Mouse (Mus musculus) ES-Bruce4 (cell line): Measurements from ENCODE around the gene Scn9a. TPM values are rescaled to one million over a fixed set of nuclear protein-coding genes. Genes with fewer than 3 reads are reported as not detected.

Experiments used
- H3K27ac ChIP-seq: 2 replicates; pipeline ENCODE4 v1.5.1; 2012; ENCODE audit warnings: low read length, inconsistent platforms; ENCODE audit not compliant: insufficient read depth
- H3K27me3 ChIP-seq: 2 replicates; pipeline ENCODE4 v1.6.1; 2012; ENCODE audit warnings: mild to moderate bottlenecking, low read length, inconsistent platforms; ENCODE audit not compliant: control insufficient read depth, poor library complexity, insufficient read depth, severe bottlenecking
- H3K36me3 ChIP-seq: 2 replicates; pipeline ENCODE4 v1.6.1; 2012; ENCODE audit warnings: inconsistent platforms, mild to moderate bottlenecking, low read length, moderate library complexity; ENCODE audit not compliant: control insufficient read depth, poor library complexity, insufficient read depth, severe bottlenecking
- H3K4me1 ChIP-seq: one replicate; pipeline ENCODE4 v1.8.1; 2011; ENCODE audit warnings: low read length; ENCODE audit not compliant: control insufficient read depth, insufficient read depth
- H3K4me3 ChIP-seq: 2 replicates; pipeline ENCODE4 v1.5.1; 2011; ENCODE audit warnings: low read depth, mild to moderate bottlenecking, low read length
- H3K9ac ChIP-seq: 2 replicates; pipeline ENCODE4 v1.6.1; 2012; ENCODE audit warnings: low read depth, mild to moderate bottlenecking, inconsistent platforms; ENCODE audit not compliant: poor library complexity, severe bottlenecking
- H3K9me3 ChIP-seq: replicated peaks from 2 replicates; pipeline ENCODE4 v1.6.1; 2012; ENCODE audit warnings: mild to moderate bottlenecking, low read length, inconsistent platforms; ENCODE audit not compliant: control insufficient read depth, poor library complexity, insufficient read depth, severe bottlenecking
- CTCF ChIP-seq: IDR thresholded peaks from one replicate; pipeline ENCODE4 v1.8.1; 2011; ENCODE audit warnings: low read depth, low read length
- EP300 ChIP-seq: IDR thresholded peaks from 2 replicates; pipeline ENCODE4 v1.6.1; 2011; ENCODE audit warnings: low read depth, low read length; ENCODE audit not compliant: insufficient read depth
- POLR2A ChIP-seq: IDR thresholded peaks from one replicate; pipeline ENCODE4 v1.8.1; 2011; ENCODE audit warnings: low read length; ENCODE audit not compliant: insufficient read depth
- polyA plus RNA-seq: library from polyadenylated mRNA; stranded (reverse); fragments of >200 nt; gene quantifications from 2 replicates; pipeline ENCODE4 v1.2.4, GENCODE M21; 2011; ENCODE audit warnings: low read depth; ENCODE audit not compliant: missing spikeins, insufficient read depth, insufficient read length

Gene Scn9a
- polyA plus RNA-seq, 1 experiment = 0.28 TPM

DNA sequence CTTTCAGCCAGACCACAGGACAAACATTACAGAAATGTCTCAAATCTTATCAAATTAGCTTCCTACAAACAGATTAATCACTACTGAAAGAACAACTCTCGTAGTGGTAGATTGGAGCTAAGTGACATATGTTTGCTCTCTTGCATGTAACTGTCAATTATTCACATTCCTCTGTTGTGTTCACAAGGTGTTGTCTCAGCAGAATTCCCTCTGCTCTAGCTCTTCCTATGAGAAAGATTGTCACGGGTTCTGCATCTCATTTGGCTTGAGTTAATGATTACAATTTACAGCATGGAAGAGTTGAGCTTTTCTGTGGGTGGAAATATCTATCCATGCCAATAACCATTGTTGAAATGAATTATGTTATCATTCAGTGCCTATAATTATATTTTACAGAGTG lies 156.4 kb downstream of the Scn9a start:
- no peaks in the 10 kb centered on the region for H3K9me3 ChIP-seq
- no peak overlapping the region for H3K27ac ChIP-seq
- H3K4me3 ChIP-seq = no peak overlapping the region
- H3K9ac ChIP-seq = no peak overlapping the region
- H3K4me1 ChIP-seq = no peaks in the 10 kb centered on the region
- TF ChIP-seq EP300 = no peak
- no peak for TF ChIP-seq CTCF
- no peak for TF ChIP-seq POLR2A
- no peaks in the 10 kb centered on the region for H3K36me3 ChIP-seq
- H3K27me3 ChIP-seq = no peaks in the 10 kb centered on the region

DNA sequence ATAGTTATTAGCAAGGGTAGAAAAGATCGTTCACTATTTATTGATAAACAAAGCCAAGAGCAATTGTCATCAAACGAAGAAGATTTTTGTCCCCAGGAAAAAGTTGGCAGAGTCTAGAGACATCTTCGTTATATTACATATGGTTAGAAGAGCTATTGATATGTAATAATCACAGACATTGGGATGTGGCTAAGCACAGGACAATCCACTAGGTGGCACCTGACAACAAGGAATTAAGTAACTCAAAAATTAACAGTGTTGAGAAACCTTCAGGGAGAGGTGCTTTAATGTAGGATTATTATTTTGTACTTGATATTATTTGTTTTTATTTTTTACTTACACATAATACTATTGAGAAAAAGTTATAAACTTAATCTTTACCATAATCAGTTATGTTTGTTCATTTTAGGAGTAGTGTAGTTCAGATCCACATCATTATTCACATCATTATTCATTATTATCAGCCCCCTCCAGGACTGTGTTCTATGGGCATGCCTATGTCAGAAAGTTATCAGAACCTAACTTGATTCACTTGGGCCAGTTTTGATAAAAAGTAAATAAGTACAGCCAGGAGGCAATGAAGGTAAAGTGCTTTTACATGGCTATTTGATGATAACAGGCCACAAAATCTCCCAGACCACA lies 161.5 kb downstream of the Scn9a start:
- H3K27me3 ChIP-seq = no peaks in the 10 kb centered on the region
- no peak overlapping the region for H3K9ac ChIP-seq
- TF ChIP-seq CTCF (no peak), EP300 (no peak), POLR2A (no peak)
- H3K4me3 ChIP-seq = no peak overlapping the region
- H3K9me3 ChIP-seq = no peaks in the 10 kb centered on the region
- no peaks in the 10 kb centered on the region for H3K4me1 ChIP-seq
- H3K27ac ChIP-seq = no peak overlapping the region
- H3K36me3 ChIP-seq = no peaks in the 10 kb centered on the region

DNA sequence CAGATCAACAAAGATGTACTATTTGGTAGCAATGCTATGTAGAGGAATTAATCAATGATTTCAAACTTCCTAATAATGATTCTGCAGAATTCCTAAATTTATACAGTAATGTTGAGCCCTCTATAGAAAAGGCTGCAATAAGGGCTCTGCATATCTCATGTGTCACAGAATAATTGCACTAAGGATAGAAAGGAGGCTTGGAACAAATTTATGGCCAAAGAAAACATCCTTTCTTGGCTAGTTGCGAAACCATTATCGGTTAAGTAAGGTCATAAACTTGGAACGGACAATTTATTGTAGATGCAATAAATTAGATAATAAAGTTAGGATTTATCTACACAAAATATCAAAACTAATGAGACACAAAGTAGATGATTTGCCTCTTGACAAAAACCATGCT lies 169.3 kb downstream of the Scn9a start:
- TF ChIP-seq CTCF (no peak), EP300 (no peak), POLR2A (no peak)
- Histone ChIP-seq H3K9me3 (no peaks in the 10 kb centered on the region), H3K9ac (no peak overlapping the region), H3K4me1 (no peaks in the 10 kb centered on the region), H3K4me3 (no peak overlapping the region), H3K27me3 (no peaks in the 10 kb centered on the region), H3K27ac (no peak overlapping the region), H3K36me3 (no peaks in the 10 kb centered on the region)

- Histone ChIP-seq H3K36me3 (no peaks in the 10 kb centered on the region), H3K4me3 (no peak overlapping the region), H3K27me3 (no peaks in the 10 kb centered on the region), H3K4me1 (no peaks in the 10 kb centered on the region), H3K9ac (no peak overlapping the region), H3K9me3 (no peaks in the 10 kb centered on the region), H3K27ac (no peak overlapping the region)
- no peak for TF ChIP-seq CTCF
- no peak for TF ChIP-seq POLR2A
- no peak for TF ChIP-seq EP300
These were observed 169.8 kb downstream of the Scn9a start for GRCm38 (mm10) chr2:66464874-66465458.

GRCm38 (mm10) chr2:66463916-66464315 lies 170.8 kb downstream of the Scn9a start:
- Histone ChIP-seq H3K27ac (no peak overlapping the region), H3K9ac (no peak overlapping the region), H3K36me3 (no peaks in the 10 kb centered on the region), H3K9me3 (no peaks in the 10 kb centered on the region), H3K4me1 (no peaks in the 10 kb centered on the region), H3K27me3 (no peaks in the 10 kb centered on the region), H3K4me3 (no peak overlapping the region)
- no peak for TF ChIP-seq CTCF
- TF ChIP-seq POLR2A = no peak

DNA sequence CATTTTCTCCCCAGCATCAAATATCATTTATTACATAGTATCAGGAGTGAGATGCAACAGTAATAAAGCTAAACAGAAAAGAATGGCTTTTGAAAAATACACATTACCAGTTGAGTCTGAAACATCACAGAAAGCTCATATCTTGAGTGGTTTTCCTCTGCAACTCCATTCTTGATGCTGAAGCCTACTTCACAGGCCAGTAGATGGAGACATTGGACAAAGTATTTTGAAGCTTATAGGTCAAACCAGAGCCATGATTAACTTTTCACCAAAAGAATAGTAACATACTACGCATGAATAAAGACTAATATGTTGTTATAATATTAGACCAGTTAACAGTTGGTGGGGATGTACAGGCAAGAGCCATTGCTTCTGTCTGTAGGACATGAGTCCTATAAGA lies 172.3 kb downstream of the Scn9a start:
- H3K27ac ChIP-seq = no peak overlapping the region
- no peaks in the 10 kb centered on the region for H3K9me3 ChIP-seq
- H3K27me3 ChIP-seq = no peaks in the 10 kb centered on the region
- no peak overlapping the region for H3K4me3 ChIP-seq
- H3K4me1 ChIP-seq = no peaks in the 10 kb centered on the region
- H3K9ac ChIP-seq = no peak overlapping the region
- TF ChIP-seq POLR2A (no peak), CTCF (no peak), EP300 (no peak)
- no peaks in the 10 kb centered on the region for H3K36me3 ChIP-seq
